Mouse (Mus musculus): ENCODE results near the gene Huwe1. TPM values are rescaled to one million over a fixed set of nuclear protein-coding genes. Genes with fewer than 3 reads are reported as not detected.

Huwe1 gene
- polyA plus RNA-seq, 1 experiment from 2014 or later, result 63.8 TPM

DNA sequence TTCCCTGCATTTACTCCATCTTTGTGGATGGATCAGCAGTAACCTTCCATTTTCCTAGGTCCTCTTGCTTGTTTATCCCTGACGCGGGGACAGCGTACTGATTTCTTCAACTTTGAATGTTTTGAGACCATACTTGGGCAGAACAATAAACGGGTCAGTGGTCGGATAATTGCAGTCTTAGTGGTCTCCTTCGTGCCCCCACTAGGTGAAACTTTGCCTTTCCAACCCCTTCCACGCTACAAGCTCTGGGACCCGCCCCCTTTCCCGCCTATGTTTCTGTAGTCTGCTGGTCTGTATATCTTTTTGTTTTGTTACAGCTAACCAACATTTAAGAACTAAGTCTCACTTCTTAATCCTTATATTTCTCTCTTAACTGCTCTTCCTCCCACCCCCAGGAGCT lies 3.8 kb downstream of the Huwe1 start:
- no peak for ATAC-seq (replicated peaks; ENCODE audit: insufficient number of reproducible peaks, low FRiP score, low TSS enrichment)
- no peaks in the 10 kb centered on the region for H3K9me3 ChIP-seq (replicated peaks; ENCODE audit: control insufficient read depth, low read length)
- peak overlapping the region; percentile 61 for H3K4me3 ChIP-seq (ENCODE audit: low read depth, low read length)
- H3K36me3 ChIP-seq (ENCODE audit: control insufficient read depth, insufficient read depth, low read length), result no peaks in the 10 kb centered on the region
- H3K9ac ChIP-seq (ENCODE audit: low read depth, low read length), result peak overlapping the region; percentile 84
- H3K4me1 ChIP-seq (ENCODE audit: control insufficient read depth, insufficient read depth, low read length), result no peaks in the 10 kb centered on the region
- peak overlapping the region; percentile 70 for H3K4me2 ChIP-seq
- H3K27ac ChIP-seq (ENCODE audit: low read depth, low read length), result no peak overlapping the region
- H3K27me3 ChIP-seq (ENCODE audit: control insufficient read depth, insufficient read depth, low read length), result no peaks in the 10 kb centered on the region
- WGBS (ENCODE audit: insufficient replicate concordance), result 21% methylated on average over 9 of the region's 9 CpGs

DNA sequence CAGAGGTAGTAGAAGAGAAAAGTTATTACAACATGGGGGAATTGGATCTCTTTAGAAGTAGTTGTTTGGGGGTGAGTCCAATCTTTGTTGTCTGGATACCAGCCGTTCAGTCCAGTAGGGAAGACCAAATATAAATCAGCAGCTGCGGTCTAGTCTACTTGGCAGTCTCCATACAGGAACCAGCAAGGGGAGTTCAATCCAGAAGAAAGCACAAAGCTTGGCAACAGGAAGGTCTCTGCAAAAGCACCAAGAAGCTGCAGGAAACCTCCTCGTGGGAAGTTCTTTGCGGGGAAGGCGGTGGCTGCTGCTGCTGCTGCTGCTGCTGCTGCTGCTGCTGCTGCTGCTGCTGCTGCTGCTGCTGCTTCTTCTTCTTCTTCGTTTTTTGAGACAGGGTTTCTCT lies 10.9 kb downstream of the Huwe1 start:
- WGBS (ENCODE audit: insufficient replicate concordance), result 78% methylated on average over 6 of the region's 6 CpGs
- no peak overlapping the region for H3K27ac ChIP-seq (ENCODE audit: low read depth, low read length)
- no peaks in the 10 kb centered on the region for H3K36me3 ChIP-seq (ENCODE audit: control insufficient read depth, insufficient read depth, low read length)
- H3K4me2 ChIP-seq, result no peak overlapping the region
- no peaks in the 10 kb centered on the region for H3K27me3 ChIP-seq (ENCODE audit: control insufficient read depth, insufficient read depth, low read length)
- H3K4me3 ChIP-seq (ENCODE audit: low read depth, low read length), result no peak overlapping the region
- H3K9me3 ChIP-seq (replicated peaks; ENCODE audit: control insufficient read depth, low read length), result no peaks in the 10 kb centered on the region
- no peak for ATAC-seq (replicated peaks; ENCODE audit: insufficient number of reproducible peaks, low FRiP score, low TSS enrichment)
- H3K4me1 ChIP-seq (ENCODE audit: control insufficient read depth, insufficient read depth, low read length), result no peaks in the 10 kb centered on the region
- no peak overlapping the region for H3K9ac ChIP-seq (ENCODE audit: low read depth, low read length)

DNA sequence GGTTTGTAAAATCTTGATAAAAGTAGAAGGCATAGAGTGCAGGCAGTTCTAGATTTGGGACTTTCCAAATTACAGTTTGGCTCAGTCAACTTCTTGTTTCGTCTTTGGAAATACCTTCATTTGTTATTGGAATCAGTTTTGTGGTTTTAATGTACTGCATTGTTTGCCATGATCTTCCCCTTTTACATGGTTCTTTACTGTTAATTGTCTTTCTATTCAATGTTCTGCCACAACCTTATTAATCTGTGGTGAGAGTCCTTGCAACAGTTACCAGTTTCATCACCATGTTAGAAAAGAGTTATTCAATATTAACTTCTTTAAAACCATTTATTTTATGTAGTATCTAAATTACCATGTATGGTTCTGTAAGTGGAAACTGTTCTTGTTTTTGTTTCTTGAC lies 13.0 kb downstream of the Huwe1 start:
- H3K4me1 ChIP-seq (ENCODE audit: control insufficient read depth, insufficient read depth, low read length), result no peaks in the 10 kb centered on the region
- no peak overlapping the region for H3K4me2 ChIP-seq
- no peak overlapping the region for H3K4me3 ChIP-seq (ENCODE audit: low read depth, low read length)
- H3K36me3 ChIP-seq (ENCODE audit: control insufficient read depth, insufficient read depth, low read length), result no peaks in the 10 kb centered on the region
- no peak overlapping the region for H3K9ac ChIP-seq (ENCODE audit: low read depth, low read length)
- no peak overlapping the region for H3K27ac ChIP-seq (ENCODE audit: low read depth, low read length)
- H3K27me3 ChIP-seq (ENCODE audit: control insufficient read depth, insufficient read depth, low read length), result no peaks in the 10 kb centered on the region
- ATAC-seq (replicated peaks; ENCODE audit: insufficient number of reproducible peaks, low FRiP score, low TSS enrichment), result no peak
- 86% methylated on average over 1 of the region's 1 CpGs for WGBS (ENCODE audit: insufficient replicate concordance)
- H3K9me3 ChIP-seq (replicated peaks; ENCODE audit: control insufficient read depth, low read length), result no peaks in the 10 kb centered on the region

DNA sequence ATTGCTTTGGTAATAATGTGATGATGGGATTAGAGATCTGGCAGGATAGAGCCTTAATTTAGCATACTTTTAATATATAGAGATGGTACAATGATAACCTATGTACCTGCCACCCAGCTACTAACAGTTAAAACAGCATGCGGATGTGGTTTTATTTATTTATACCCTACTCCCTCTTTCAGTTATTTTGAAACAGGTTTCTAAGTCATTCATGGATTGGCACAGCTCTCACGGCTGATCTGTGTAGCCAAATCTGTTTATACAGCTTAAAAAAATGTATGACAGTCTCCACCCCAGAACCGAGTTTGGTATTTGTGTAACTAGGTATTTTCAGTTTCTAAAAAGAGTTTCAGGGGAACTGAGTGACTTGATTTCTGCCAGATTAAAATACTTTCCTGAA lies 17.1 kb downstream of the Huwe1 start:
- 87% methylated on average over 3 of the region's 3 CpGs for WGBS (ENCODE audit: insufficient replicate concordance)

DNA sequence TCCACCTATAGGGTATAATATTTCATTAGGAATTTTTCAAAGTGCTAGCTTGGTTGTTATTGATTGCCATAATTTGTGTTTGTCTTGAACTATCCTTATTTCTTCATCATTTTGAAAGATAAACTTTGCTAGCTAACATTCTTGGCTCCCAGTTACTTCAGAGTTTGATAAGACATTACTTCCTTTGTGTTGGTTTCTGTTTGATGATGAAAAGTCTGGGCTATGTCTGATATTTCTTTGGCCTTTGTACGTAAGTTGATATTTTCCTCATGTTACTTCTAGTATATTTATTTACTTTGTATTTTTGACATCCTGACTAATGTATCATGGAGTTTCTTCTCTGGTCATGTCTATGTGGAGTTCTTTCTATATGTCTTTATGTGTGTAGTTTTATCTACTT lies 28.4 kb downstream of the Huwe1 start:
- Histone ChIP-seq H3K27ac (ENCODE audit: low read depth, low read length) (no peak overlapping the region), H3K4me1 (ENCODE audit: control insufficient read depth, insufficient read depth, low read length) (peaks cover 2% of the 10 kb centered on the region; the same call in 1 of the 2 replicates), H3K36me3 (ENCODE audit: control insufficient read depth, insufficient read depth, low read length) (no peaks in the 10 kb centered on the region), H3K9ac (ENCODE audit: low read depth, low read length) (no peak overlapping the region), H3K4me2 (no peak overlapping the region), H3K27me3 (ENCODE audit: control insufficient read depth, insufficient read depth, low read length) (no peaks in the 10 kb centered on the region), H3K4me3 (ENCODE audit: low read depth, low read length) (no peak overlapping the region), H3K9me3 (replicated peaks; ENCODE audit: control insufficient read depth, low read length) (no peaks in the 10 kb centered on the region)
- ATAC-seq (replicated peaks; ENCODE audit: insufficient number of reproducible peaks, low FRiP score, low TSS enrichment), result no peak
- WGBS (ENCODE audit: insufficient replicate concordance), result 81% methylated on average over 1 of the region's 1 CpGs

More for the DNA sequence above, 17.1 kb downstream of the Huwe1 start:
- no peaks in the 10 kb centered on the region for H3K4me1 ChIP-seq (ENCODE audit: control insufficient read depth, insufficient read depth, low read length)
- H3K9me3 ChIP-seq (replicated peaks; ENCODE audit: control insufficient read depth, low read length), result no peaks in the 10 kb centered on the region
- H3K36me3 ChIP-seq (ENCODE audit: control insufficient read depth, insufficient read depth, low read length), result no peaks in the 10 kb centered on the region
- no peak overlapping the region for H3K4me3 ChIP-seq (ENCODE audit: low read depth, low read length)
- H3K27ac ChIP-seq (ENCODE audit: low read depth, low read length), result no peak overlapping the region
- ATAC-seq (replicated peaks; ENCODE audit: insufficient number of reproducible peaks, low FRiP score, low TSS enrichment), result no peak
- no peaks in the 10 kb centered on the region for H3K27me3 ChIP-seq (ENCODE audit: control insufficient read depth, insufficient read depth, low read length)
- H3K4me2 ChIP-seq, result no peak overlapping the region
- no peak overlapping the region for H3K9ac ChIP-seq (ENCODE audit: low read depth, low read length)

DNA sequence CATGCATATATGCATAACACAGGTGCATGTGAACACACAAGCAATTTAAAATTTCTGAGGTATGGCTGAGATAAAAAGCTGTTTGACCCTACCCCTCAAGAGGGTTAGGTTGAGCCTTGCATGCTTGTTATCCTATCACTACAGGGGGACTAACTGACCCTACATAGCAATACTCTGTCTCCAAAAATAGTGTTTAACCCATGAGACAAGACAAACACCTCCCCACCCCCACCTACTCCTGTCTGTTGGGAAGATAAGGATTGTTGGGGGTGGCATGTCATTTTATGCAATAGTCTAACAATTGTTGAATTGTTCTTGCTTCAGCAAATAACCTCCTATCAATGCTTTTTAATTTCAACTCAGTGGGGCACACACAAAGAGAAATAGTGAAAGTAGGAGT lies 30.7 kb downstream of the Huwe1 start:
- Histone ChIP-seq H3K36me3 (ENCODE audit: control insufficient read depth, insufficient read depth, low read length) (no peaks in the 10 kb centered on the region), H3K27ac (ENCODE audit: low read depth, low read length) (no peak overlapping the region), H3K4me3 (ENCODE audit: low read depth, low read length) (no peak overlapping the region), H3K9me3 (replicated peaks; ENCODE audit: control insufficient read depth, low read length) (no peaks in the 10 kb centered on the region), H3K9ac (ENCODE audit: low read depth, low read length) (no peak overlapping the region), H3K4me2 (no peak overlapping the region), H3K4me1 (ENCODE audit: control insufficient read depth, insufficient read depth, low read length) (peaks cover 2% of the 10 kb centered on the region; the same call in 1 of the 2 replicates), H3K27me3 (ENCODE audit: control insufficient read depth, insufficient read depth, low read length) (no peaks in the 10 kb centered on the region)
- ATAC-seq (replicated peaks; ENCODE audit: insufficient number of reproducible peaks, low FRiP score, low TSS enrichment), result no peak

DNA sequence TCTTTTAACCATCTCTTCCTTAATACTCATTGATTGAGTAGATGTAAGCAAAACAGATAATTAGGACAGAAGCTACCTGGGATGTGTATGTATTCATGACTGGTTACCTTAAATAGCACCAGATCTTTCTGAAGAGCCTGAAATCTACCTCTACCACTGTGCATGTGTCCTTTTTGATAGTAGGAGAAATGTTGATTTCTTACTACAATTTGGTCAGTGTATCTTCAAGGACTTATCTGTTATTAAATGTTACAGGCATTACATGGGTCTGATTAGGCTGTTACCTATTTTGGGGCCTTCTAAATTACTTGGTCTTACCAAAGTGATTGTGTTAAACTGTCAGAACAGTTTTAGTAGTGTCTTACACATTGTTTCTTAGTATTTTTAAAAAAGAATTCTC lies 32.4 kb downstream of the Huwe1 start:
- no peak for ATAC-seq (replicated peaks; ENCODE audit: insufficient number of reproducible peaks, low FRiP score, low TSS enrichment)
- H3K4me3 ChIP-seq (ENCODE audit: low read depth, low read length), result no peak overlapping the region
- peaks cover 2% of the 10 kb centered on the region; the same call in 1 of the 2 replicates for H3K4me1 ChIP-seq (ENCODE audit: control insufficient read depth, insufficient read depth, low read length)
- H3K27ac ChIP-seq (ENCODE audit: low read depth, low read length), result no peak overlapping the region
- H3K27me3 ChIP-seq (ENCODE audit: control insufficient read depth, insufficient read depth, low read length), result no peaks in the 10 kb centered on the region
- H3K9me3 ChIP-seq (replicated peaks; ENCODE audit: control insufficient read depth, low read length), result no peaks in the 10 kb centered on the region
- H3K4me2 ChIP-seq, result no peak overlapping the region
- no peak overlapping the region for H3K9ac ChIP-seq (ENCODE audit: low read depth, low read length)
- no peaks in the 10 kb centered on the region for H3K36me3 ChIP-seq (ENCODE audit: control insufficient read depth, insufficient read depth, low read length)

DNA sequence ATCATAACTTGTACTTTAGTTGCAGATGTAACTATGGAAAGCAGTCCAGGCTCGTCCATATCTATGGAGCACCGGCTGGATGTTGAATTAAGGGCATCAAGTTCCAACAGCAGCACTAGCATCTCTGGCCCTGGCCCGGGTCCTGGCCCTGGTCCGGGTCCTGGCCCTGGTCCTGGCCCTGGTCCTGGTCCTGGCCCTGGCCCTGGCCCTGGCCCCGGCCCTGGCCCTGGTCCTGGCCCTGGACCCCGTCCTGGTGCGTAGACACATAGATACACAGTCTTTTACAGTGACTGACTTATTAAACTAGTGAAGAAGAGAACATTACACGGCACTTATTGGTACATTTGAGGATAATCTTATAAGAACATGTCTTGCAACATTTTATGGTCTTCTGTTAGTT lies 58.8 kb downstream of the Huwe1 start:
- Histone ChIP-seq H3K9me3 (replicated peaks; ENCODE audit: control insufficient read depth, low read length) (no peaks in the 10 kb centered on the region), H3K27me3 (ENCODE audit: control insufficient read depth, insufficient read depth, low read length) (no peaks in the 10 kb centered on the region), H3K36me3 (ENCODE audit: control insufficient read depth, insufficient read depth, low read length) (no peaks in the 10 kb centered on the region), H3K4me2 (no peak overlapping the region), H3K9ac (ENCODE audit: low read depth, low read length) (no peak overlapping the region), H3K27ac (ENCODE audit: low read depth, low read length) (no peak overlapping the region), H3K4me3 (ENCODE audit: low read depth, low read length) (no peak overlapping the region), H3K4me1 (ENCODE audit: control insufficient read depth, insufficient read depth, low read length) (no peaks in the 10 kb centered on the region)
- ATAC-seq (replicated peaks; ENCODE audit: insufficient number of reproducible peaks, low FRiP score, low TSS enrichment), result no peak
- WGBS (ENCODE audit: insufficient replicate concordance), result 88% methylated on average over 8 of the region's 8 CpGs

DNA sequence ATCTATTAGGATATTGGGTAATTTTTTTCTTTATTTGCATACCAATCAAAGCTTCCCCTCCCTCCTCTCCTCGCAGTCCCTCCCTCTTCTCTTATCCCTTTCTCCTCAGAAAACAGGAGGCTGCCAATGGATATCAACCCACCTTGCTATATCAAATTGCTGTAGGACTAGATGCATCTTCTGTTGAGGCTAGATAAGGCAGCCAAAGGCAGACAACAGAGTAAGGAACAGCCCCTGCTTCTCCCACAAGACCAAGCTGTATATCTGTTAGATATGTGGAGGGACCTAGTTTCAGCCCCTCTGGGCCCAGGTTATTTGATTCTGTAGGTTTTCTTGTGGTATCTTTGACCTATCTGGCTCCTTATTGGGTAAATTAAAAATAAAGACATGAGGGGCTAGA lies 110.1 kb downstream of the Huwe1 start:
- Histone ChIP-seq H3K9ac (ENCODE audit: low read depth, low read length) (no peak overlapping the region), H3K4me3 (ENCODE audit: low read depth, low read length) (no peak overlapping the region), H3K36me3 (ENCODE audit: control insufficient read depth, insufficient read depth, low read length) (peaks cover 7% of the 10 kb centered on the region), H3K27ac (ENCODE audit: low read depth, low read length) (no peak overlapping the region), H3K4me1 (ENCODE audit: control insufficient read depth, insufficient read depth, low read length) (no peaks in the 10 kb centered on the region), H3K27me3 (ENCODE audit: control insufficient read depth, insufficient read depth, low read length) (no peaks in the 10 kb centered on the region), H3K4me2 (no peak overlapping the region), H3K9me3 (replicated peaks; ENCODE audit: control insufficient read depth, low read length) (no peaks in the 10 kb centered on the region)
- ATAC-seq (replicated peaks; ENCODE audit: insufficient number of reproducible peaks, low FRiP score, low TSS enrichment), result no peak
- 65% methylated on average over 1 of the region's 1 CpGs for WGBS (ENCODE audit: insufficient replicate concordance)

Data from heart, embryonic 11.5 days (tissue).